Mouse (Mus musculus): ENCODE results near the gene Olfr340.
"Not testable (repeated sequence)": the region's sequence is repeated elsewhere in the genome, so short reads cannot be mapped to it uniquely, and the experiment has no call there.

The Olfr340 gene

GRCm38 (mm10) chr2:36452287-36452686 lies at the start of gene Olfr340:
Olfr340 (plus strand) TSS chr2:36452587.
- DNase-seq (ENCODE audit: low read depth, low spot score), result no peak

DNA sequence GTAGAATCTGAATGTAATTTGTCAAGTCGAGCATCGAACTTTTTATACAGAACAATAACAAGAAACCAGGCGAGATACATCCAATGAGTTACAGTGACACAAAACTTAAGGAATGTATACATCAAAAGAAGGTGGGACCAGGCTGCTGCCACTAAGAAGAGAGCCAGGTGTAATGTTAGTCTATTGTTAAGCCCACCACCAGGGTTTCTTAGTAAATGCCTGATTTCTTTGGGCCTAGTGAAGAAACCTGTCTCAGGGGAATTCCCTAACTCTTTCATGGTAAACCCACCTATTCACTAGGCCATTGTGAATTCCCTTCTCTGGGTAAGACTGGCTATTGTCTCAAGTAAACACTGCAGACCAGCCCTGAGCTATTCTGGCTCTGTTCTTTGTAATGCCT lies 37.2 kb upstream of the Olfr340 start:
- not testable (repeated sequence) for DNase-seq (ENCODE audit: low read depth, low spot score)

DNA sequence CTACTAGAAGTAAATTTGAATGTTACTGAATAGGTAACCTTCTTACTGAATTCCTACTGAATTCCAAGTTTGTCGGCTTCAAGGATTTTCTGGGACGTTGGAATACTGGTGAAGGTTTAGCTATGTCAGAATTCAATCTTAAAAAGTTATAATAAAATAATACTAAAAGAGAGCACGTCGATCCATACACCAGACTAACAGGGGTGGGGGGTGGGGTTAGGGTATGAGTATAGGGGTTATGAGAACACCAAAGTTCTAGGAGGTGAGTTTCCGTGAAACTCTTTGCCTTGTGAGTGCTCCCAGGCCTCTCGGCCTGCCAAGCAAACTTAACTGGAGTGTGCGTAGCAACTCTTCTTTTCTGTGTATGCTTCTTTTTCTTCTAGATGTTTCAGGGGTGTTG lies 36.8 kb upstream of the Olfr340 start:
- not testable (repeated sequence) for DNase-seq (ENCODE audit: low read depth, low spot score)

- no peak for DNase-seq (ENCODE audit: low read depth, low spot score)
Measured at GRCm38 (mm10) chr2:36418647-36419046, 33.7 kb upstream of the Olfr340 start, which contains the start of gene Olfr339. Olfr339 (plus strand) TSS chr2:36418947.

- DNase-seq (ENCODE audit: low read depth, low spot score), result no peak
Measured at GRCm38 (mm10) chr2:36473634-36474033, 21.2 kb downstream of the Olfr340 start.

DNA sequence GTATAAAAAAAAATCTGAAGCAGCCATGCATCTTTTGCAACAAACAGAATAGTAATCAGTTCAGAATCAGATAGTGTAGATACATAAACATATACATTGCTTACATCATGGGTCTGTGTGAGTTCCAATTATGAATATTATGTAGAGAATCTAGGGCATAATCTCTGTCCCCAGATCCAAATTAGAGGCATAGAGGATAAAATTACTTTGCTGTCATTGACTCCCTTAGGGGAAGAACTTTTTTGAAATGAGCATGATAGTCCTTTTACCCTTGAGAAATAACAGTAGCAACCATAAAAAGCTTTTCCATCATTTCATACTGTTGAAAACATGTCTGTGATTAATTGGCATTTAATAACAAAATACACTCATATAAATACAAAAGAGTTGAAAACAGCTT lies 30.0 kb downstream of the Olfr340 start, which contains the start of gene Olfr341:
Olfr341 (minus strand) TSS at position 101 of the 400 bp plus-strand sequence.
- no peak for DNase-seq (ENCODE audit: low read depth, low spot score)

All from CD4-positive helper T cell, adult 2 months (primary cell).